Mouse (Mus musculus) brain, embryonic 14.5 days (tissue): ENCODE data around the gene Vwa7.

Experiments used
- CTCF ChIP-seq: fragments of 200-500 bp; IDR thresholded peaks from 2 replicates; pipeline ENCODE4 v1.5.1; 2012; ENCODE audit warnings: inconsistent platforms, mild to moderate bottlenecking, moderate library complexity, borderline replicate concordance; ENCODE audit not compliant: insufficient read depth, insufficient read length; ENCODE audit errors: extremely low read depth
- POLR2A ChIP-seq: fragments of 200-500 bp; IDR thresholded peaks from 2 replicates; pipeline ENCODE4 v1.6.1; 2012; ENCODE audit warnings: mild to moderate bottlenecking, inconsistent platforms, borderline replicate concordance; ENCODE audit not compliant: poor library complexity, insufficient read depth, insufficient read length, severe bottlenecking; ENCODE audit errors: extremely low read depth

GRCm38 (mm10) chr17:34980655-34981054 lies 35.7 kb upstream of the Vwa7 start:
- peak; percentile 42; the same call in 1 of the 2 replicates for TF ChIP-seq CTCF
- no peak for TF ChIP-seq POLR2A
